Mouse (Mus musculus) forebrain, embryonic 12.5 days (tissue): Measurements from ENCODE around the gene Cox14. TPM values are rescaled to one million over a fixed set of nuclear protein-coding genes. Genes with fewer than 3 reads are reported as not detected.
"Not testable (repeated sequence)": the region's sequence is repeated elsewhere in the genome, so short reads cannot be mapped to it uniquely, and the experiment has no call there.

Experiments used
- ATAC-seq: fragments of 200-750 bp; cut with Nextera tagmentation; 2 replicates; pipeline ENCODE4 v1.8.0; 2017; ENCODE audit warnings: moderate TSS enrichment; ENCODE audit not compliant: low FRiP score
- H3K27ac ChIP-seq: fragments of 300-500 bp; sonication (generic); 2 replicates; pipeline ENCODE4 v1.5.1; 2016; ENCODE audit warnings: mild to moderate bottlenecking
- H3K27me3 ChIP-seq: fragments of 300-500 bp; sonication (generic); 2 replicates; pipeline ENCODE4 v1.6.1; 2016; ENCODE audit warnings: mild to moderate bottlenecking
- H3K36me3 ChIP-seq: fragments of 300-500 bp; sonication (generic); replicated peaks from 2 replicates; pipeline ENCODE4 v1.6.1; 2016; ENCODE audit warnings: mild to moderate bottlenecking
- H3K4me1 ChIP-seq: fragments of 300-500 bp; sonication (generic); 2 replicates; pipeline ENCODE4 v1.6.1; 2016
- H3K4me2 ChIP-seq: fragments of 300-500 bp; sonication (generic); 2 replicates; pipeline ENCODE4 v1.6.1; 2016; ENCODE audit warnings: mild to moderate bottlenecking, moderate library complexity
- H3K4me3 ChIP-seq: fragments of 300-500 bp; sonication (generic); replicated peaks from 2 replicates; pipeline ENCODE4 v1.5.1; 2016; ENCODE audit warnings: mild to moderate bottlenecking
- H3K9ac ChIP-seq: fragments of 300-500 bp; sonication (generic); 2 replicates; pipeline ENCODE4 v1.6.1; 2016; ENCODE audit warnings: mild to moderate bottlenecking
- H3K9me3 ChIP-seq: fragments of 300-500 bp; sonication (generic); 2 replicates; pipeline ENCODE4 v1.6.1; 2016
- WGBS: fragments of 180-500 bp; shearing (Covaris S2); methylation state at CpG from one replicate; pipeline ENCODE4 v1.1.7; 2016; 5-methylcytosine and 5-hydroxymethylcytosine counted together
- polyA plus RNA-seq: library from polyadenylated mRNA; unstranded; fragments of >200 nt; fragmentation: Nextera tagmentation; extraction: Ambion mirVana; gene quantifications from 2 replicates; pipeline ENCODE4 v1.2.1, GENCODE M21; 2016

Gene Cox14
- polyA plus RNA-seq, 1 experiment from 2014 or later, result 167 TPM

GRCm38 (mm10) chr15:99700219-99701106, 25.0 kb upstream of the Cox14 start:
- no peak overlapping the region for H3K4me3 ChIP-seq
- no peak overlapping the region for H3K4me2 ChIP-seq
- ATAC-seq, result no peak
- WGBS, result 89% methylated on average over 18 of the region's 18 CpGs
- no peaks in the 10 kb centered on the region for H3K9me3 ChIP-seq
- H3K9ac ChIP-seq, result no peak overlapping the region
- peaks cover 30% of the 10 kb centered on the region for H3K4me1 ChIP-seq
- H3K36me3 ChIP-seq, result peaks cover 18% of the 10 kb centered on the region
- peaks cover 23% of the 10 kb centered on the region for H3K27me3 ChIP-seq
- H3K27ac ChIP-seq, result no peak overlapping the region

- not testable (repeated sequence) for H3K9me3 ChIP-seq, H3K9ac ChIP-seq, ATAC-seq
- peaks cover 27% of the 10 kb centered on the region for H3K36me3 ChIP-seq
- peak overlapping the region; percentile 95 for H3K27ac ChIP-seq
- WGBS, result 50% methylated on average over 16 of the region's 16 CpGs
- peak overlapping the region; percentile 88 for H3K4me2 ChIP-seq
- H3K4me1 ChIP-seq, result peaks cover 30% of the 10 kb centered on the region
- H3K4me3 ChIP-seq, result peak overlapping the region; percentile 86
- peaks cover 20% of the 10 kb centered on the region for H3K27me3 ChIP-seq
Measured at GRCm38 (mm10) chr15:99701640-99701998, 23.8 kb upstream of the Cox14 start.

GRCm38 (mm10) chr15:99701999-99702900, 23.2 kb upstream of the Cox14 start, which contains the start of gene Smarcd1:
Gene Smarcd1, plus strand, starts transcription at chr15:99702129.
- peaks cover 30% of the 10 kb centered on the region for H3K4me1 ChIP-seq
- H3K4me3 ChIP-seq, result peak within 1 kb of the TSS; percentile 86
- peak within 1 kb of the TSS; percentile 95 for H3K27ac ChIP-seq
- WGBS, result under 1% methylated on average over 71 of the region's 71 CpGs
- ATAC-seq, result peak; percentile 97
- H3K27me3 ChIP-seq, result peaks cover 14% of the 10 kb centered on the region; the same call in 1 of the 2 replicates
- H3K36me3 ChIP-seq, result peaks cover 33% of the 10 kb centered on the region
- peak within 1 kb of the TSS; percentile 88 for H3K4me2 ChIP-seq
- H3K9ac ChIP-seq, result peak within 1 kb of the TSS; percentile 90
- H3K9me3 ChIP-seq, result no peaks in the 10 kb centered on the region

- peaks cover 30% of the 10 kb centered on the region for H3K4me1 ChIP-seq
- peaks cover 42% of the 10 kb centered on the region for H3K36me3 ChIP-seq
- peak overlapping the region; percentile 86 for H3K4me3 ChIP-seq
- WGBS, result 66% methylated on average over 9 of the region's 9 CpGs
- ATAC-seq, result no peak
- H3K9me3 ChIP-seq, result no peaks in the 10 kb centered on the region
- peaks cover 6% of the 10 kb centered on the region; the same call in 1 of the 2 replicates for H3K27me3 ChIP-seq
- peak overlapping the region; percentile 88 for H3K4me2 ChIP-seq
- peak overlapping the region; percentile 90 for H3K9ac ChIP-seq
- peak overlapping the region; percentile 95 for H3K27ac ChIP-seq
Measured at GRCm38 (mm10) chr15:99703104-99703503, 22.3 kb upstream of the Cox14 start.

GRCm38 (mm10) chr15:99703676-99704040, 21.8 kb upstream of the Cox14 start:
- Histone ChIP-seq H3K4me3 (peak overlapping the region; percentile 86), H3K27ac (peak overlapping the region; percentile 95), H3K27me3 (peaks cover 6% of the 10 kb centered on the region; the same call in 1 of the 2 replicates), H3K36me3 (peaks cover 47% of the 10 kb centered on the region), H3K9ac (peak overlapping the region; percentile 90; the same call in 1 of the 2 replicates), H3K4me1 (peaks cover 28% of the 10 kb centered on the region), H3K9me3 (no peaks in the 10 kb centered on the region), H3K4me2 (peak overlapping the region; percentile 88)
- 65% methylated on average over 5 of the region's 5 CpGs for WGBS
- no peak for ATAC-seq

- Histone ChIP-seq H3K4me2 (peak overlapping the region; percentile 88), H3K27me3 (0 out of 2 replicates have a peak, but pooled peaks cover 6% of the 10 kb centered on the region), H3K9me3 (no peaks in the 10 kb centered on the region), H3K4me1 (peaks cover 24% of the 10 kb centered on the region), H3K9ac (peak overlapping the region; percentile 61), H3K36me3 (peaks cover 52% of the 10 kb centered on the region), H3K4me3 (peak overlapping the region; percentile 86), H3K27ac (peak overlapping the region; percentile 95)
- ATAC-seq, result no peak
- 26% methylated on average over 23 of the region's 23 CpGs for WGBS
Measured at GRCm38 (mm10) chr15:99704041-99704681, 21.3 kb upstream of the Cox14 start.

GRCm38 (mm10) chr15:99704881-99705280, 20.5 kb upstream of the Cox14 start:
- ATAC-seq, result no peak

GRCm38 (mm10) chr15:99705440-99706048, 19.9 kb upstream of the Cox14 start, which contains the start of gene Gm17349:
Gene Gm17349, minus strand, starts transcription at chr15:99705490.
- ATAC-seq, result no peak
- H3K36me3 ChIP-seq, result peaks cover 66% of the 10 kb centered on the region
- 67% methylated on average over 11 of the region's 11 CpGs for WGBS

More at GRCm38 (mm10) chr15:99704881-99705280, 20.5 kb upstream of the Cox14 start:
- Histone ChIP-seq H3K4me2 (peak overlapping the region; percentile 88), H3K4me3 (peak overlapping the region; percentile 86; the same call in 1 of the 2 replicates), H3K4me1 (peaks cover 24% of the 10 kb centered on the region), H3K27ac (peak overlapping the region; percentile 95), H3K27me3 (no peaks in the 10 kb centered on the region), H3K9me3 (no peaks in the 10 kb centered on the region), H3K36me3 (peaks cover 59% of the 10 kb centered on the region), H3K9ac (peak overlapping the region; percentile 61; the same call in 1 of the 2 replicates)
- WGBS, result 33% methylated on average over 7 of the region's 7 CpGs

GRCm38 (mm10) chr15:99708176-99708575, 17.2 kb upstream of the Cox14 start:
- ATAC-seq, result no peak
- Histone ChIP-seq H3K27me3 (no peaks in the 10 kb centered on the region), H3K9me3 (no peaks in the 10 kb centered on the region), H3K4me2 (no peak overlapping the region), H3K9ac (no peak overlapping the region), H3K27ac (no peak overlapping the region), H3K36me3 (peaks cover 92% of the 10 kb centered on the region), H3K4me1 (peaks cover 19% of the 10 kb centered on the region), H3K4me3 (no peak overlapping the region)
- WGBS, result 95% methylated on average over 13 of the region's 13 CpGs

More at GRCm38 (mm10) chr15:99705440-99706048, 19.9 kb upstream of the Cox14 start, which contains the start of gene Gm17349:
- peak within 1 kb of the TSS; percentile 95 for H3K27ac ChIP-seq
- no peaks in the 10 kb centered on the region for H3K27me3 ChIP-seq
- H3K4me1 ChIP-seq, result peaks cover 24% of the 10 kb centered on the region
- H3K9ac ChIP-seq, result peak within 1 kb of the TSS; percentile 61
- peak within 1 kb of the TSS; percentile 88 for H3K4me2 ChIP-seq
- H3K9me3 ChIP-seq, result no peaks in the 10 kb centered on the region
- H3K4me3 ChIP-seq, result peak within 1 kb of the TSS; percentile 86

- H3K9ac ChIP-seq, result no peak overlapping the region; the same call in 1 of the 2 replicates
- H3K4me1 ChIP-seq, result peaks cover 6% of the 10 kb centered on the region
- H3K36me3 ChIP-seq, result peaks cover 88% of the 10 kb centered on the region
- no peak overlapping the region for H3K27ac ChIP-seq
- H3K9me3 ChIP-seq, result no peaks in the 10 kb centered on the region
- no peak overlapping the region for H3K4me3 ChIP-seq
- 93% methylated on average over 10 of the region's 10 CpGs for WGBS
- no peaks in the 10 kb centered on the region for H3K27me3 ChIP-seq
- no peak overlapping the region for H3K4me2 ChIP-seq
- no peak for ATAC-seq
Measured at GRCm38 (mm10) chr15:99710221-99711190, 14.9 kb upstream of the Cox14 start.
